Mouse (Mus musculus) 3134 (cell line): Measurements from ENCODE around the gene Siva1.
A peak's percentile ranks its signal among the peaks of the same experiment; 100 is the strongest.

ENCODE experiments used
- DNase-seq: peaks from one replicate; pipeline ENCODE4 v3.0.0-alpha.2; 2011; ENCODE audit warnings: low spot score; ENCODE audit not compliant: insufficient read length; ENCODE audit errors: extremely low read depth

Siva1 gene

GRCm38 (mm10) chr12:112675245-112676035 is 31.0 kb downstream of the Siva1 start:
- DNase-seq: peak; percentile 70

GRCm38 (mm10) chr12:112677076-112677475 is 32.6 kb downstream of the Siva1 start:
- no peak for DNase-seq

GRCm38 (mm10) chr12:112677943-112678554 is 33.6 kb downstream of the Siva1 start:
- no peak for DNase-seq

- no peak for DNase-seq
Observed at GRCm38 (mm10) chr12:112678555-112679026, 34.1 kb downstream of the Siva1 start, which contains the start of gene Zbtb42. TSS of gene Zbtb42 (plus strand) at chr12:112678828.

GRCm38 (mm10) chr12:112679027-112679996 is 34.8 kb downstream of the Siva1 start:
- no peak for DNase-seq

- peak; percentile 74 for DNase-seq
Observed at GRCm38 (mm10) chr12:112683351-112683750, 38.9 kb downstream of the Siva1 start.

- DNase-seq: no peak
Observed at GRCm38 (mm10) chr12:112688458-112688857, 44.0 kb downstream of the Siva1 start.

GRCm38 (mm10) chr12:112693185-112694126 is 49.0 kb downstream of the Siva1 start:
- peak; percentile 96 for DNase-seq

GRCm38 (mm10) chr12:112694127-112694475 is 49.6 kb downstream of the Siva1 start:
- no peak for DNase-seq

GRCm38 (mm10) chr12:112696806-112697425 is 52.4 kb downstream of the Siva1 start:
- DNase-seq: peak; percentile 39
